Mouse (Mus musculus) forebrain, embryonic 11.5 days (tissue): ENCODE measurements at regions not wholly inside any gene's neighbourhood (a gene's known extent, or its start where the extent isn't known, plus 50 kb on each side); places are given as distances from the start of the nearest gene placed in this dataset.

Experiments used
- ATAC-seq: fragments of 200-750 bp; cut with Nextera tagmentation; replicated peaks from 2 replicates; pipeline ENCODE4 v1.8.0; 2017; ENCODE audit warnings: moderate TSS enrichment; ENCODE audit not compliant: low FRiP score
- DNase-seq: peaks from one replicate; pipeline ENCODE4 v3.0.0-alpha.2; 2017; ENCODE audit warnings: low spot score
- H3K27ac ChIP-seq: fragments of 300-500 bp; sonication (generic); 2 replicates; pipeline ENCODE4 v1.5.1; 2014; ENCODE audit warnings: low read depth, low read length
- H3K27me3 ChIP-seq: fragments of 300-500 bp; sonication (generic); 2 replicates; pipeline ENCODE4 v1.6.1; 2014; ENCODE audit warnings: mild to moderate bottlenecking, low read length, mixed read lengths; ENCODE audit not compliant: control insufficient read depth, insufficient read depth
- H3K36me3 ChIP-seq: fragments of 300-500 bp; sonication (generic); 2 replicates; pipeline ENCODE4 v1.6.1; 2014; ENCODE audit warnings: mild to moderate bottlenecking, low read length, moderate library complexity, mixed read lengths; ENCODE audit not compliant: control insufficient read depth, insufficient read depth
- H3K4me1 ChIP-seq: fragments of 300-500 bp; sonication (generic); replicated peaks from 2 replicates; pipeline ENCODE4 v1.6.1; 2014; ENCODE audit warnings: low read length, mixed read lengths; ENCODE audit not compliant: control insufficient read depth, insufficient read depth
- H3K4me2 ChIP-seq: fragments of 300-500 bp; sonication (generic); 2 replicates; pipeline ENCODE4 v1.6.1; 2014; ENCODE audit warnings: low read depth, mild to moderate bottlenecking, low read length, moderate library complexity, mixed read lengths; ENCODE audit not compliant: severe bottlenecking
- H3K4me3 ChIP-seq: fragments of 300-500 bp; sonication (generic); 2 replicates; pipeline ENCODE4 v1.5.1; 2014; ENCODE audit warnings: low read depth, low read length
- H3K9ac ChIP-seq: fragments of 300-500 bp; sonication (generic); 2 replicates; pipeline ENCODE4 v1.6.1; 2014; ENCODE audit warnings: low read length
- H3K9me3 ChIP-seq: fragments of 300-500 bp; sonication (generic); 2 replicates; pipeline ENCODE4 v1.6.1; 2016; ENCODE audit warnings: low read length, mixed read lengths; ENCODE audit not compliant: control insufficient read depth
- WGBS: fragments of 180-500 bp; shearing (Covaris S2); extraction: QIAGEN DNeasy Blood & Tissue Kit; methylation state at CpG from one replicate; pipeline ENCODE4 v1.1.7; 2014; 5-methylcytosine and 5-hydroxymethylcytosine counted together

DNA sequence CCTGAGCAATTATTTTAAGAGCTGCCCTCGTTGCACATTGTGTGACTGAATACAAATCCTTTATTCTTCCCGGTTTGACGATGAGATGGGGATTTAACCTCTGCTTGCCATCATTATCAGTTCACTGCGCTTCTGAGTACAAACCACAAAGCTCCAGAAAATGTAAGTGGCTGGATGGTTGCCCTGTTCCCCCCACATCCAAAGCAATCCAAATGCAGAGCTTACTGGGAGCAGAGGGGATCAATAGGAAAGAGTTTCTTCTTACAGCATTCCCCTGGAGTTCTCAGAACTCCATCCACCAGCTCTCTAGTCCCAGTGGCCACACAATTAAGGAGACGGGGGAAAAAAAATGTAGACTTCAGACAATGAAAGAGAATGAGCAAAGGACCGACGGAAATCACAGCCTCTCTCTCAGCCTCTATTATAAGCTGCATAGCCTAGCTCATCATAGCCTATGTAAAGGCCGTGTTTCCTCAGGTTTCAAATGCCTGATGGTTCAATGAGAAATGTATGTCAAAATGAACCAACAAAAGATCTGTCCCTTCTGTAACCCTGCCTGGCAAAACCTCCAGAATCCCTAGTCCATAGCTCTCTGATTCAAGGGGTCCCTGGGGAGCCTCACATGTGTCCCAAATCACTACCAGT lies 191.4 kb downstream of the Lmo4 start:
- H3K27ac ChIP-seq, result no peak overlapping the region
- no peaks in the 10 kb centered on the region for H3K9me3 ChIP-seq
- WGBS, result 30% methylated on average over 8 of the region's 8 CpGs
- no peak overlapping the region for H3K9ac ChIP-seq
- ATAC-seq (no peak), DNase-seq (no peak)
- no peaks in the 10 kb centered on the region for H3K36me3 ChIP-seq
- H3K4me1 ChIP-seq, result peaks cover 10% of the 10 kb centered on the region
- H3K4me3 ChIP-seq, result no peak overlapping the region
- H3K4me2 ChIP-seq, result no peak overlapping the region
- H3K27me3 ChIP-seq, result no peaks in the 10 kb centered on the region

DNA sequence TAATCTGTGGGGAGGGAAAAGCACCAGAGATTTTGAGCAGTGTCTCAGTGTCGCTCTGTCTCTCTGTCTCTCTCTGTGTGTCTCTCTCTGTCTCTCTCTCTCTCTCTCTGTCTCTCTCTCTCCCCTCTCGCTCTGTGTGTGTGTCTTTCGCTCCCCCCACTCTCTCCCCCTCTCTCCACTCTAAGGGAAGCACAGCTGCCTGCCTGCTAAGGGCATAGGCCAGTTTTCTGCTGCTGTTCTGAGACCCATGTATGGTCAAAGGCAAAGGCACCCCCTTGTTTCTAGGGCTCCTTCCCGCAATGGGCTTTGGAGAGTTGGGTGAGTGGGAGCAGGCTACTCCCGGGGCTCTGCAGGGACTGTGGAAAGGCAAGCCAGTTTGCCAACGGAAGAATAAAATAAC lies 192.2 kb downstream of the Lmo4 start:
- DNase-seq (no peak), ATAC-seq (no peak; the same call in 1 of the 2 replicates)
- no peaks in the 10 kb centered on the region for H3K27me3 ChIP-seq
- H3K9me3 ChIP-seq, result no peaks in the 10 kb centered on the region
- no peak overlapping the region for H3K9ac ChIP-seq
- 64% methylated on average over 6 of the region's 6 CpGs for WGBS
- no peak overlapping the region for H3K27ac ChIP-seq
- no peaks in the 10 kb centered on the region for H3K36me3 ChIP-seq
- no peak overlapping the region for H3K4me3 ChIP-seq
- H3K4me2 ChIP-seq, result no peak overlapping the region
- H3K4me1 ChIP-seq, result peaks cover 10% of the 10 kb centered on the region

DNA sequence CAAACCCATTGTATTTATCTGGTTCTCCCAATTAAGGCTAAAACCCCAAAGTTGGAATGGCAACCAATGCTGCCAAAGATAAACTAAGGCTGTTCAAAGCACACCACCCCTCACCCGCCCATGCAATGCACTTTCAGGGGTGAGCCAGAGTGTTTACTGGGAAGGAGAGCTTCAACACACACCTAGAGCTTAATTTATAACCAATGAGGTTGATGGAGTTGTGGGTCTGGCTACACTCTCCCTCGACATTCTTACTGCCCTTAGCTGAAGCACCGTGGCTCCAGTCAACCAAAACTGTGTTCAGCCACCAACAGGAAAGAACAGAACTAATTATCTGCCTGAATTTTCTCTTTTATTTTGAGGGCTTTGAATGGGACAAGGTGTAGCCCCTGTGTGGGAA lies 192.8 kb downstream of the Lmo4 start:
- peaks cover 10% of the 10 kb centered on the region for H3K4me1 ChIP-seq
- 67% methylated on average over 3 of the region's 3 CpGs for WGBS

DNA sequence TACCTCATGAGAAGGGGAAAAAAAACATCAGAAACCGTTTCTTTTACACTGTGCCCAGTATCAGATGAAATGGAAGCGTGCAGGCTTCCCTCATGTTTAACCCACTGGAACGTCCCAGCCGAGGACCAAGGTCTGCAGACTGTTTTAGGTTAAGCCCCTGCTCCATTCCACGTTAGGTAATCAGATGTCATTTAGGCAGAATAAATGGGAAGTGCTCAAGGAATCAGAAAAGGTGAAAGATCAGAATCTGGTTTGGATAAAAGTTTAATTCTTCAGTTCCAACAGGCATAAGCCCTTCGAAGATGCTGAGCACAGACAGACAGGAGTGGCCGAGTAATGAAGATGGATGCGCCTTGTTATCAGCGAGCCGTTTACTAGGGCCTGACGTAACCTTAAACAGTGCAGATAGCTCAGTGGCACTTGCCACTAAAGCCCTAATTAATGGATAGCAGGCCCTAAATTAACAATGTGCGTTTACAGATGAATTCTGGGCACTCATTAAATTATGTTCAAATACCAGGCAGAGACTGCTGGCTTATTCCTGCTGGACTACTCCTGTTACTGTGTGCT lies 193.5 kb downstream of the Lmo4 start:
- H3K4me1 ChIP-seq, result peaks cover 10% of the 10 kb centered on the region
- no peak overlapping the region for H3K4me3 ChIP-seq
- ATAC-seq (peak; percentile 52; the same call in 1 of the 2 replicates), DNase-seq (no peak)
- H3K27ac ChIP-seq, result no peak overlapping the region
- H3K4me2 ChIP-seq, result no peak overlapping the region
- no peaks in the 10 kb centered on the region for H3K9me3 ChIP-seq
- WGBS, result 57% methylated on average over 12 of the region's 12 CpGs
- no peaks in the 10 kb centered on the region for H3K27me3 ChIP-seq
- H3K36me3 ChIP-seq, result no peaks in the 10 kb centered on the region
- H3K9ac ChIP-seq, result no peak overlapping the region

More for the DNA sequence above, 192.8 kb downstream of the Lmo4 start:
- no peaks in the 10 kb centered on the region for H3K27me3 ChIP-seq
- H3K4me3 ChIP-seq, result no peak overlapping the region
- H3K27ac ChIP-seq, result no peak overlapping the region
- DNase-seq (no peak), ATAC-seq (no peak)
- no peaks in the 10 kb centered on the region for H3K9me3 ChIP-seq
- H3K4me2 ChIP-seq, result no peak overlapping the region
- no peak overlapping the region for H3K9ac ChIP-seq
- H3K36me3 ChIP-seq, result no peaks in the 10 kb centered on the region

DNA sequence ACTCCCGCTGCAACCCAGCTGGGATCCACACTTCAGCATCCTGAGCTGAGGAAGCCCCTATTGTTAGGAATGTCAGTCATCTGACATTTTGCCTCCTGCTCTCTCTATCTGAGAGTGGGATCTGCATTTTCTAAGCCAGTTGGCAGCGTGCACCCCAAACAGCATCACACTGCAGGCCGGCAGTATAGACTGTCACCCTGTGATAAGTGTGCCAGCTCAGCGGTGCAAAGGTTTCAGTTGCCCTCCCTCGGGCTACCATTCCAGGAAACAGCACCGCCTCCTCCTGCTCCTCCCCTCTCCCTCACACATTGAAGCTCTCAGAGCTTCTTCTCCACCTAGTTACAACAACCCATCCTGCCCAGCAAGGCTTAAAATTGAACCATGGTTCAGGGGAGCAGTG lies 194.5 kb downstream of the Lmo4 start:
- H3K27me3 ChIP-seq, result no peaks in the 10 kb centered on the region
- no peak overlapping the region for H3K27ac ChIP-seq

DNA sequence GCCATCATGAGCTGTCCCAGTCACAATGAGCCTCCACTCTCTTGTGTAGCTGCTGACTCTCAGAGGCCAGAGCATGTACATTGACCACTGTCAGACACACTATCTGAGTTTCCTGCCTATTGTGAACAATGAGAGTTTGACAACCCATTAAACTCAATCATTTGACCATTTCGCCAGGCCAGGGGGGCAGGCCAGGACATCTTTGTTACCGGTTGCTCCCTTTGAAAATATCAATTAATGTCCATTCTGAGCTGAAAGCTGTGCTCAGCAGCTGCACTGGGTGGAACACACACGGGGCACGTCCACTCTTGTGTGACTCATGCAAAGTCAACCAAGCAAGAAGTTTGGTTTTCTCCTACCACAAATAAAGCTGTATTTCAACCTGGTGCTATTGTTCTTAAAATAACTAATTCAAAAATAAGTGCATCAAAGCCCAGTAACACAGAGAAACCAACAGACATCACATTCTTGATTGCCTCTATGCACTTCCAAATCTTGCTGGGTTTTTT lies 197.9 kb downstream of the Lmo4 start:
- Histone ChIP-seq H3K36me3 (no peaks in the 10 kb centered on the region), H3K4me3 (no peak overlapping the region), H3K27ac (no peak overlapping the region), H3K9me3 (no peaks in the 10 kb centered on the region), H3K27me3 (no peaks in the 10 kb centered on the region), H3K4me1 (peaks cover 4% of the 10 kb centered on the region; the same call in 1 of the 2 replicates), H3K9ac (no peak overlapping the region), H3K4me2 (no peak overlapping the region)
- ATAC-seq (no peak), DNase-seq (no peak)
- 28% methylated on average over 4 of the region's 4 CpGs for WGBS

More for the DNA sequence above, 194.5 kb downstream of the Lmo4 start:
- no peak; the same call in 1 of the 2 replicates for ATAC-seq
- WGBS, result 58% methylated on average over 6 of the region's 6 CpGs
- H3K9me3 ChIP-seq, result no peaks in the 10 kb centered on the region
- H3K4me1 ChIP-seq, result peaks cover 10% of the 10 kb centered on the region
- no peaks in the 10 kb centered on the region for H3K36me3 ChIP-seq
- H3K4me3 ChIP-seq, result no peak overlapping the region
- no peak for DNase-seq
- no peak overlapping the region for H3K4me2 ChIP-seq
- no peak overlapping the region for H3K9ac ChIP-seq

DNA sequence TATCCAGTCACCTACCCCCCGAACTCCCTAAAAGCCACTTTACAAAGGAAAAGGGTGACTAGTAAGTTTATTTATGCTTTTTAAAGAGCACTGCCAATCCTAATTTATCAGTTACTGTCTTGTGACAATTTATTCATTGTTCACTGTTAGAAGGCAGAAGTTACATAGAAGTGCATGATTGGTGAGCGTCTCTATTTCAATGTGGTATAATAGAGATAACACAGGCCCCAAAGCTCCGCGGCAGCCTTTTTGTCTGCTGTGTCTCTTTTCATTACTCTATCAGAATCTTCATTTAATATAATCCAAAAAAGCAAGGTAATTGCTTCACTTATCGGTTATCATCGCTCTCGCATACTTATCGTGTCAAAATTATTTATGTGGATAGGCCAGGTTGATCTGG lies 207.1 kb downstream of the Lmo4 start:
- Histone ChIP-seq H3K9ac (no peak overlapping the region), H3K4me1 (no peaks in the 10 kb centered on the region), H3K27me3 (no peaks in the 10 kb centered on the region), H3K27ac (no peak overlapping the region), H3K4me2 (no peak overlapping the region), H3K4me3 (no peak overlapping the region), H3K36me3 (no peaks in the 10 kb centered on the region), H3K9me3 (no peaks in the 10 kb centered on the region)
- 91% methylated on average over 8 of the region's 8 CpGs for WGBS
- DNase-seq (no peak), ATAC-seq (no peak)

DNA sequence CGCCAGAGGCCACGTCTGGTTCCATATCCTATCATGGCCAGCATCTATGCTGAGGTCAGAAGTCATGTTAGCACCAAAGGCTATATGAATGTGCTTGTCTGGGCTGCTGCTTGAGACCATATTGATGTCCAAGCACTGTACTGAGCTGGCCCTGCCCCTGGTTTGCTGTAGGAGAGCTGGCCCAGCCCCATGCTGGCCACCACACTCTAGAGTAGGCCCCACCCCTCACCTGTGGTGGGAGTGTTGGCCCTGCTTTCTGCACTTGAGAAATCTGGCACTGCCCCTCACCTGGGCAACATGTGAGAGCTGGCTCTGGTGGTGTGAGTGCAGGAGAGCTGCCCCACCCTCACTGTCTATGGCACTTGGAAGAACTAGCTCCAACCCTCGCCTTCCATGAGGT lies 210.0 kb downstream of the Lmo4 start:
- H3K4me3 ChIP-seq, result no peak overlapping the region
- no peaks in the 10 kb centered on the region for H3K36me3 ChIP-seq
- ATAC-seq (0 out of 2 replicates have a peak, but pooled peaks have one; percentile 12), DNase-seq (no peak)
- H3K9me3 ChIP-seq, result no peaks in the 10 kb centered on the region
- no peaks in the 10 kb centered on the region for H3K4me1 ChIP-seq
- H3K27me3 ChIP-seq, result no peaks in the 10 kb centered on the region
- H3K4me2 ChIP-seq, result no peak overlapping the region
- H3K9ac ChIP-seq, result no peak overlapping the region
- WGBS, result 89% methylated on average over 3 of the region's 3 CpGs
- no peak overlapping the region for H3K27ac ChIP-seq

DNA sequence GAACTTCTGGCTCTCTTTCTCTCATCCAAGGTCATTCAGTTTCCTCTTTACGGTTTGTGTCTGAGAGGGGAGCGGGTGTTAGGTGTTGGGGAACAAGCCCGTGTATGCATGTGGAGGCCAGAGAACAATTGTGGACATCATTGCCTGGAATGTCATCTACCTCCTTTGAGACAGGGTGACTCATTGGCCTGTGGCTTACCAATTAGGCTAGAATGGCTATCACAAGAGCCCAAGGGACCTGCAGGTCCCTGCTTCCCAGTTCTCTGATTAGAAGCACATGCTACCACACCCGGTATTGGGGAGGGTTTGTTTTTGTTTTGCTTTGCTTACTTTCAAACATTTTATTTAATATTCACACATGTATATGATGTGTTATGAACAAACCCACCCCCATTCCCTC lies 216.0 kb downstream of the Lmo4 start:
- Histone ChIP-seq H3K9me3 (no peaks in the 10 kb centered on the region), H3K27ac (no peak overlapping the region), H3K9ac (no peak overlapping the region), H3K4me1 (no peaks in the 10 kb centered on the region), H3K4me2 (no peak overlapping the region), H3K36me3 (no peaks in the 10 kb centered on the region), H3K27me3 (no peaks in the 10 kb centered on the region), H3K4me3 (no peak overlapping the region)
- DNase-seq, result no peak
- no peak for ATAC-seq
- 90% methylated on average over 4 of the region's 4 CpGs for WGBS
